Mouse (Mus musculus) liver, adult 2 months (tissue): ENCODE results near the gene Dpp6.

Experiments
- CTCF ChIP-seq: fragments of 200-500 bp; IDR thresholded peaks from 2 replicates; pipeline ENCODE4 v1.5.1; 2011; ENCODE audit warnings: low read depth, low read length, control low read depth
- POLR2A ChIP-seq: fragments of 200-500 bp; IDR thresholded peaks from 2 replicates; pipeline ENCODE4 v1.6.1; 2011; ENCODE audit warnings: low read length, control low read depth; ENCODE audit not compliant: insufficient read depth; ENCODE audit errors: extremely low read depth

DNA sequence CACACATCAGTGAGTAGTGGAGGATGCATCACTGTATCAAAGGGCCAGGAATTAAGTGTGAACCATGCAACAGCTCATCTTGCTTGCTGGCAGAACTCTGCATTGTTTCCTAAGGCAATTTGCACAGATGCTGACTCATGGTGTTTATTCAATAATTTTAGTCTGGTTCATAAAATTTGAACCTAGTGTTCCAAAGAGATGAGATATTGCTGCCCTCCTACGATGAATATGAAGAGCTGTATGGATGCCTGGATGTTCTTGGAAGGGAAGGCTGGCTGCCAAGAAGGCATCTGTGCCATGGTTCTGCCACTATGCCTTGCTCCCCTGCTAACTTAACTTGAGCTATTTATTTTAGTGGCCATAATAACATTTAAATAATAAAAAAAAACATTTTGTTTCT is 640.0 kb downstream of the Dpp6 start:
- TF ChIP-seq POLR2A: no peak
- no peak for TF ChIP-seq CTCF
